Mouse (Mus musculus) embryonic facial prominence, embryonic 15.5 days (tissue): ENCODE results near the gene Aacs. TPM values are rescaled to one million over a fixed set of nuclear protein-coding genes. Genes with fewer than 3 reads are reported as not detected.

Experiments used
- ATAC-seq: fragments of 200-750 bp; cut with Nextera tagmentation; 2 replicates; pipeline ENCODE4 v1.8.0; 2017; ENCODE audit warnings: low read depth, moderate TSS enrichment; ENCODE audit not compliant: insufficient number of reproducible peaks, low FRiP score, low TSS enrichment
- H3K27ac ChIP-seq: fragments of 300-500 bp; sonication (generic); replicated peaks from 2 replicates; pipeline ENCODE4 v1.5.1; 2015; ENCODE audit warnings: mild to moderate bottlenecking, inconsistent platforms
- H3K27me3 ChIP-seq: fragments of 300-500 bp; sonication (generic); 2 replicates; pipeline ENCODE4 v1.6.1; 2015; ENCODE audit warnings: inconsistent platforms
- H3K36me3 ChIP-seq: fragments of 300-500 bp; sonication (generic); 2 replicates; pipeline ENCODE4 v1.6.1; 2015; ENCODE audit warnings: mild to moderate bottlenecking, inconsistent platforms
- H3K4me1 ChIP-seq: fragments of 300-500 bp; sonication (generic); 2 replicates; pipeline ENCODE4 v1.6.1; 2015; ENCODE audit warnings: inconsistent platforms
- H3K4me2 ChIP-seq: fragments of 300-500 bp; sonication (generic); replicated peaks from 2 replicates; pipeline ENCODE4 v1.6.1; 2015; ENCODE audit warnings: mild to moderate bottlenecking, inconsistent platforms
- H3K4me3 ChIP-seq: fragments of 300-500 bp; sonication (generic); replicated peaks from 2 replicates; pipeline ENCODE4 v1.5.1; 2015; ENCODE audit warnings: mild to moderate bottlenecking, inconsistent platforms
- H3K9ac ChIP-seq: fragments of 300-500 bp; sonication (generic); 2 replicates; pipeline ENCODE4 v1.6.1; 2015; ENCODE audit warnings: inconsistent platforms
- H3K9me3 ChIP-seq: fragments of 300-500 bp; sonication (generic); replicated peaks from 2 replicates; pipeline ENCODE4 v1.6.1; 2016; ENCODE audit warnings: inconsistent platforms
- WGBS: fragments of 180-500 bp; shearing (Covaris S2); methylation state at CpG from one replicate; pipeline ENCODE4 v1.1.7; 2015; 5-methylcytosine and 5-hydroxymethylcytosine counted together
- microRNA-seq: library from miRNA; unstranded; fragments of <30 nt; microRNA quantifications from one replicate; pipeline ENCODE4, GENCODE M21; 2016; ENCODE audit warnings: borderline number of aligned reads
- polyA plus RNA-seq: library from polyadenylated mRNA; unstranded; fragments of >200 nt; fragmentation: Nextera tagmentation; extraction: Ambion mirVana; gene quantifications from 2 replicates; pipeline ENCODE4 v1.2.1, GENCODE M21; 2015

Aacs gene
- polyA plus RNA-seq, 1 experiment from 2014 or later, result 46.3 TPM

GRCm38 (mm10) chr5:125545090-125545489 is 69.5 kb downstream of the Aacs start:
- Histone ChIP-seq H3K4me3 (no peak overlapping the region), H3K9ac (no peak overlapping the region), H3K27me3 (0 out of 2 replicates have a peak, but pooled peaks cover 8% of the 10 kb centered on the region), H3K4me1 (peaks cover 4% of the 10 kb centered on the region; the same call in 1 of the 2 replicates), H3K4me2 (no peak overlapping the region), H3K9me3 (no peaks in the 10 kb centered on the region), H3K36me3 (no peaks in the 10 kb centered on the region), H3K27ac (no peak overlapping the region)
- no peak for ATAC-seq
- 94% methylated on average over 2 of the region's 2 CpGs for WGBS

- Histone ChIP-seq H3K27ac (no peak overlapping the region), H3K4me2 (no peak overlapping the region), H3K4me3 (no peak overlapping the region), H3K4me1 (peaks cover 4% of the 10 kb centered on the region; the same call in 1 of the 2 replicates), H3K36me3 (no peaks in the 10 kb centered on the region), H3K27me3 (0 out of 2 replicates have a peak, but pooled peaks cover 8% of the 10 kb centered on the region), H3K9me3 (no peaks in the 10 kb centered on the region), H3K9ac (no peak overlapping the region)
- WGBS, result 12% methylated on average over 13 of the region's 13 CpGs
- no peak for ATAC-seq
Measured at GRCm38 (mm10) chr5:125546293-125546692, 70.7 kb downstream of the Aacs start.

- H3K9me3 ChIP-seq, result no peaks in the 10 kb centered on the region
- no peaks in the 10 kb centered on the region for H3K36me3 ChIP-seq
- H3K27me3 ChIP-seq, result 0 out of 2 replicates have a peak, but pooled peaks cover 8% of the 10 kb centered on the region
- H3K9ac ChIP-seq, result no peak overlapping the region
- 9% methylated on average over 11 of the region's 11 CpGs for WGBS
- H3K4me2 ChIP-seq, result no peak overlapping the region
- ATAC-seq, result no peak
- no peak overlapping the region for H3K4me3 ChIP-seq
- peaks cover 4% of the 10 kb centered on the region; the same call in 1 of the 2 replicates for H3K4me1 ChIP-seq
- no peak overlapping the region for H3K27ac ChIP-seq
Measured at GRCm38 (mm10) chr5:125549750-125550489, 74.3 kb downstream of the Aacs start.

GRCm38 (mm10) chr5:125555732-125556131 is 80.1 kb downstream of the Aacs start:
- 64% methylated on average over 5 of the region's 5 CpGs for WGBS

GRCm38 (mm10) chr5:125563492-125563891 is 87.9 kb downstream of the Aacs start:
- Histone ChIP-seq H3K4me2 (no peak overlapping the region), H3K9me3 (no peaks in the 10 kb centered on the region), H3K27me3 (no peaks in the 10 kb centered on the region), H3K36me3 (no peaks in the 10 kb centered on the region), H3K4me3 (no peak overlapping the region), H3K4me1 (no peaks in the 10 kb centered on the region), H3K27ac (no peak overlapping the region), H3K9ac (no peak overlapping the region)
- WGBS, result 47% methylated on average over 6 of the region's 6 CpGs
- ATAC-seq, result no peak

More at GRCm38 (mm10) chr5:125555732-125556131, 80.1 kb downstream of the Aacs start:
- no peak overlapping the region for H3K27ac ChIP-seq
- no peak overlapping the region for H3K4me2 ChIP-seq
- no peak for ATAC-seq
- H3K4me3 ChIP-seq, result no peak overlapping the region
- no peaks in the 10 kb centered on the region for H3K4me1 ChIP-seq
- H3K27me3 ChIP-seq, result no peaks in the 10 kb centered on the region
- H3K36me3 ChIP-seq, result no peaks in the 10 kb centered on the region
- H3K9ac ChIP-seq, result no peak overlapping the region
- no peaks in the 10 kb centered on the region for H3K9me3 ChIP-seq

GRCm38 (mm10) chr5:125565725-125566124 is 90.1 kb downstream of the Aacs start:
- WGBS, result 76% methylated on average over 11 of the region's 11 CpGs
- no peak overlapping the region for H3K27ac ChIP-seq

More at GRCm38 (mm10) chr5:125565725-125566124, 90.1 kb downstream of the Aacs start:
- Histone ChIP-seq H3K4me1 (no peaks in the 10 kb centered on the region), H3K9ac (no peak overlapping the region), H3K9me3 (no peaks in the 10 kb centered on the region), H3K4me2 (no peak overlapping the region), H3K4me3 (no peak overlapping the region), H3K27me3 (no peaks in the 10 kb centered on the region), H3K36me3 (no peaks in the 10 kb centered on the region)
- ATAC-seq, result no peak

Small RNA genes within 50 kb of the gene (microRNA-seq; reads per million reads assigned to microRNA genes)
- not detected for gene Gm27551

Other genes starting within 250 kb of the Aacs start
- gene Scarb1, start 134.7 kb upstream of the Aacs start, polyA plus RNA-seq, result 61.0 and 64.7 TPM in 2 replicates
- 0.32 and 0.48 TPM in 2 replicates for gene Gm10382, start 86.5 kb upstream of the Aacs start, polyA plus RNA-seq
- gene Ubc, start 85.6 kb upstream of the Aacs start, polyA plus RNA-seq, result 1,092 and 1,100 TPM in 2 replicates
- gene Dhx37, start 41.7 kb upstream of the Aacs start, polyA plus RNA-seq, result 11.3 and 12.7 TPM in 2 replicates
- gene Bri3bp, start 34.2 kb upstream of the Aacs start, polyA plus RNA-seq, result 34.1 and 37.6 TPM in 2 replicates
- 0.15 and 0.22 TPM in 2 replicates for gene Tmem132b, start 56.0 kb downstream of the Aacs start, polyA plus RNA-seq